Mouse (Mus musculus) hindbrain, embryonic 12.5 days (tissue): Measurements from ENCODE around the gene Fhad1. TPM values are rescaled to one million over a fixed set of nuclear protein-coding genes. Genes with fewer than 3 reads are reported as not detected.

ENCODE experiments used
- ATAC-seq: fragments of 200-750 bp; cut with Nextera tagmentation; 2 replicates; pipeline ENCODE4 v1.8.0; 2017; ENCODE audit warnings: moderate TSS enrichment; ENCODE audit not compliant: low FRiP score
- H3K27ac ChIP-seq: fragments of 300-500 bp; sonication (generic); 2 replicates; pipeline ENCODE4 v1.5.1; 2016; ENCODE audit warnings: mild to moderate bottlenecking
- H3K27me3 ChIP-seq: fragments of 300-500 bp; sonication (generic); 2 replicates; pipeline ENCODE4 v1.6.1; 2016; ENCODE audit warnings: mild to moderate bottlenecking
- H3K36me3 ChIP-seq: fragments of 300-500 bp; sonication (generic); 2 replicates; pipeline ENCODE4 v1.6.1; 2016; ENCODE audit warnings: mild to moderate bottlenecking
- H3K4me1 ChIP-seq: fragments of 300-500 bp; sonication (generic); 2 replicates; pipeline ENCODE4 v1.6.1; 2016
- H3K4me2 ChIP-seq: fragments of 300-500 bp; sonication (generic); replicated peaks from 2 replicates; pipeline ENCODE4 v1.6.1; 2016; ENCODE audit warnings: mild to moderate bottlenecking
- H3K4me3 ChIP-seq: fragments of 300-500 bp; sonication (generic); 2 replicates; pipeline ENCODE4 v1.5.1; 2016; ENCODE audit warnings: mild to moderate bottlenecking
- H3K9ac ChIP-seq: fragments of 300-500 bp; sonication (generic); 2 replicates; pipeline ENCODE4 v1.6.1; 2016; ENCODE audit warnings: mild to moderate bottlenecking, moderate library complexity
- H3K9me3 ChIP-seq: fragments of 300-500 bp; sonication (generic); replicated peaks from 2 replicates; pipeline ENCODE4 v1.6.1; 2016; ENCODE audit warnings: mild to moderate bottlenecking
- WGBS: fragments of 180-500 bp; shearing (Covaris S2); methylation state at CpG from one replicate; pipeline ENCODE4 v1.1.7; 2016; 5-methylcytosine and 5-hydroxymethylcytosine counted together
- polyA plus RNA-seq: library from polyadenylated mRNA; unstranded; fragments of >200 nt; fragmentation: Nextera tagmentation; extraction: Ambion mirVana; gene quantifications from 2 replicates; pipeline ENCODE4 v1.2.1, GENCODE M21; 2016

Fhad1 gene
- polyA plus RNA-seq, 1 experiment from 2014 or later, result 6.2 TPM

- Histone ChIP-seq H3K4me3 (no peak overlapping the region), H3K36me3 (no peaks in the 10 kb centered on the region), H3K4me2 (no peak overlapping the region), H3K27ac (no peak overlapping the region), H3K9me3 (no peaks in the 10 kb centered on the region), H3K9ac (no peak overlapping the region), H3K4me1 (no peaks in the 10 kb centered on the region), H3K27me3 (no peaks in the 10 kb centered on the region)
- ATAC-seq, result no peak
- WGBS, result 89% methylated on average over 14 of the region's 14 CpGs
These were observed 22.2 kb downstream of the Fhad1 start for GRCm38 (mm10) chr4:141992530-141993204.

DNA sequence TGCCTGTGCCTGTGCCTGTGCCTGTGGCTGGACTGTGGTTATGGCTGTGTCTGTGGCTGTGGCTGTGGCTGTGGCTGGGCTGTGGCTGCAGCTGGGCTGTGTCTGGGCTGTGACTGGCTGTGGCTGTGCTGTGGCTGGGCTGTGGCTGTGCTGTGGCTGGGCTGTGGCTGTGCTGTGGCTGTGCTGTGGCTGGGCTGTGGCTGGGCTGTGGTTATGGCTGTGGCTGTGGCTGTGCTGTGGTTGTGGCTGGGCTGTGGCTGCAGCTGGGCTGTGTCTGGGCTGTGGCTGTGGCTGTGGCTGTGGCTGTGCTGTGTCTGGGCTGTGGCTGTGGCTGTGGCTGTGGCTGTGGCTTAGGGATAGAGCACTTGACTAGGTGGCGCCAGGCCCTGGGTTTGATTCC is 26.7 kb downstream of the Fhad1 start:
- Histone ChIP-seq H3K4me2 (no peak overlapping the region), H3K4me1 (no peaks in the 10 kb centered on the region), H3K27ac (no peak overlapping the region), H3K9me3 (no peaks in the 10 kb centered on the region), H3K4me3 (no peak overlapping the region), H3K36me3 (no peaks in the 10 kb centered on the region), H3K9ac (no peak overlapping the region), H3K27me3 (no peaks in the 10 kb centered on the region)
- WGBS, result 100% methylated on average over 1 of the region's 1 CpGs
- ATAC-seq, result no peak

- H3K4me3 ChIP-seq, result no peak overlapping the region
- no peak overlapping the region for H3K4me2 ChIP-seq
- H3K36me3 ChIP-seq, result no peaks in the 10 kb centered on the region
- ATAC-seq, result no peak
- no peak overlapping the region for H3K9ac ChIP-seq
- H3K9me3 ChIP-seq, result peaks cover 3% of the 10 kb centered on the region; the same call in 1 of the 2 replicates
- 59% methylated on average over 3 of the region's 3 CpGs for WGBS
- H3K4me1 ChIP-seq, result no peaks in the 10 kb centered on the region
- no peaks in the 10 kb centered on the region for H3K27me3 ChIP-seq
- H3K27ac ChIP-seq, result no peak overlapping the region
These were observed 31.2 kb downstream of the Fhad1 start for GRCm38 (mm10) chr4:141983689-141984088.

- no peak overlapping the region for H3K4me3 ChIP-seq
- peaks cover 3% of the 10 kb centered on the region; the same call in 1 of the 2 replicates for H3K9me3 ChIP-seq
These were observed 33.4 kb downstream of the Fhad1 start for GRCm38 (mm10) chr4:141981475-141981874.

GRCm38 (mm10) chr4:141978582-141978981 is 36.3 kb downstream of the Fhad1 start:
- Histone ChIP-seq H3K4me2 (no peak overlapping the region), H3K27me3 (no peaks in the 10 kb centered on the region), H3K36me3 (no peaks in the 10 kb centered on the region), H3K9me3 (peaks cover 3% of the 10 kb centered on the region; the same call in 1 of the 2 replicates), H3K27ac (no peak overlapping the region), H3K4me1 (no peaks in the 10 kb centered on the region), H3K9ac (no peak overlapping the region), H3K4me3 (no peak overlapping the region)
- 73% methylated on average over 11 of the region's 11 CpGs for WGBS
- ATAC-seq, result no peak

More at GRCm38 (mm10) chr4:141981475-141981874, 33.4 kb downstream of the Fhad1 start:
- WGBS, result 76% methylated on average over 3 of the region's 3 CpGs
- no peak overlapping the region for H3K9ac ChIP-seq
- no peak for ATAC-seq
- no peak overlapping the region for H3K27ac ChIP-seq
- no peaks in the 10 kb centered on the region for H3K27me3 ChIP-seq
- H3K4me2 ChIP-seq, result no peak overlapping the region
- no peaks in the 10 kb centered on the region for H3K36me3 ChIP-seq
- H3K4me1 ChIP-seq, result no peaks in the 10 kb centered on the region

DNA sequence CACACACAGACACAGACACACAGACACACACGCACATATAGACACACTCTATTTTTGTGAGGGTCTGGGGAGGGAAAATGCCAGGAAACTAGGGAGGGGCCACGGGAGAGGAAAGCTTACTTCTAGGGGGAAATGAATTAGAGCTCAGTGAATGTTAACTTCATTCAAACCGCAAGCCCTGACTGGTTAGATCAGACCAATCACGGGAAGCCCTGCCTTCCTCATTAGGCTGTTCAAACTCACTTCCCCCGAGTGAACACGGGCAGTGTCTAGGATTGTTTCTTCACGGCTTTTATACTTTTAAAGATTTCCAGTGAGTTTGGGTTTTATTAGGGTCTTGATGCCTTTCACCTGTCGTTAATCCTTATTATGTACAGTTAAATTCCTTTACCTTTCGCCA is 37.5 kb downstream of the Fhad1 start:
- Histone ChIP-seq H3K9ac (no peak overlapping the region), H3K4me2 (no peak overlapping the region), H3K27ac (no peak overlapping the region), H3K9me3 (peaks cover 5% of the 10 kb centered on the region; the same call in 1 of the 2 replicates), H3K27me3 (no peaks in the 10 kb centered on the region), H3K4me1 (no peaks in the 10 kb centered on the region), H3K36me3 (no peaks in the 10 kb centered on the region), H3K4me3 (no peak overlapping the region)
- no peak for ATAC-seq
- WGBS, result 66% methylated on average over 9 of the region's 9 CpGs

DNA sequence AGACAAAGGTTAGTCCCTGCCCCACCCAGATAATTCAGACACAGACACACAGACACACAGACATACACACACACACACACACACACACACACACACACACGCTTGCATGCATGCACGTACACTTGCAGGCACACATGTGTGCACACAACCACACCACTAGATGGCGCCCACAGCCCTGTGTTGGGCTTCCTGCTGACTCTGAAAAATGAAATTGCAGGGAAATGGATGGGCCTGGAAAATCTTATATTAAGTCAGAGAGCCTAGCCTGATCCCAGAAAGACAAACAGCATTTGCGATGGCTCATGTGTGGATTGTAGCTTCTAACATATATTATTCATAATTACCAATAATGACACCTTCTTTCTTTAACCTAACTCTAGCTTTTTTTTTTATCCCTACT is 38.7 kb downstream of the Fhad1 start:
- Histone ChIP-seq H3K4me1 (no peaks in the 10 kb centered on the region), H3K36me3 (no peaks in the 10 kb centered on the region), H3K9ac (no peak overlapping the region), H3K27ac (no peak overlapping the region), H3K4me3 (no peak overlapping the region), H3K27me3 (no peaks in the 10 kb centered on the region), H3K9me3 (peaks cover 14% of the 10 kb centered on the region; the same call in 1 of the 2 replicates), H3K4me2 (no peak overlapping the region)
- WGBS, result 51% methylated on average over 4 of the region's 4 CpGs
- no peak for ATAC-seq

GRCm38 (mm10) chr4:141964575-141964974 is 50.3 kb downstream of the Fhad1 start:
- Histone ChIP-seq H3K9me3 (peaks cover 9% of the 10 kb centered on the region; the same call in 1 of the 2 replicates), H3K27ac (no peak overlapping the region), H3K4me1 (peaks cover 8% of the 10 kb centered on the region), H3K4me2 (no peak overlapping the region), H3K36me3 (no peaks in the 10 kb centered on the region), H3K9ac (no peak overlapping the region), H3K4me3 (no peak overlapping the region), H3K27me3 (0 out of 2 replicates have a peak, but pooled peaks cover 2% of the 10 kb centered on the region)
- WGBS, result 13% methylated on average over 6 of the region's 6 CpGs
- ATAC-seq, result no peak; the same call in 1 of the 2 replicates

DNA sequence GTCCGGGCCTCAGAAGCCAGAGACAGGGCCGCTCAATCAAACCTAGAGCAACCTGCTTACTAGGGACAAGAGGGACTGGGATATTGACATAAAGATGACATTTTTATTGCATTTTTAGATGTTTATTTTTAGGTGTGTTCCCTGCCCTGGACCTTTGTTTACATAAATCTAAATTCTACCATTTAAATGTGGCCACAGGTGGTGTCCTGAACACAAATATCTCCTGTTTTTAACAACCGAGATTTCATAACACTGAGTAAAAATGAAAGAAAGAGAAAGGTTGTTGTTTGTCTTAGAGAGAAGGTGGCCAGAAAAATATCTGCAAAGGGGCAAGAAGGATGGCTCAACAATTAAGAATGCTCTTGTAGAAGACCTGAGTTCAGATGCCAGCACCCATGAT is 51.0 kb downstream of the Fhad1 start:
- ATAC-seq, result no peak
- 85% methylated on average over 3 of the region's 3 CpGs for WGBS
- no peak overlapping the region for H3K27ac ChIP-seq
- H3K4me3 ChIP-seq, result no peak overlapping the region
- peaks cover 9% of the 10 kb centered on the region; the same call in 1 of the 2 replicates for H3K9me3 ChIP-seq
- H3K4me1 ChIP-seq, result peaks cover 8% of the 10 kb centered on the region
- 0 out of 2 replicates have a peak, but pooled peaks cover 2% of the 10 kb centered on the region for H3K27me3 ChIP-seq
- H3K9ac ChIP-seq, result no peak overlapping the region
- no peaks in the 10 kb centered on the region for H3K36me3 ChIP-seq
- H3K4me2 ChIP-seq, result no peak overlapping the region

- Histone ChIP-seq H3K4me3 (no peak overlapping the region), H3K9ac (no peak overlapping the region), H3K4me1 (peaks cover 13% of the 10 kb centered on the region), H3K36me3 (no peaks in the 10 kb centered on the region), H3K4me2 (0 out of 2 replicates have a peak overlapping the region, but pooled peaks have one; percentile 11), H3K27ac (no peak overlapping the region), H3K9me3 (peaks cover 9% of the 10 kb centered on the region; the same call in 1 of the 2 replicates), H3K27me3 (0 out of 2 replicates have a peak, but pooled peaks cover 2% of the 10 kb centered on the region)
- 13% methylated on average over 23 of the region's 23 CpGs for WGBS
- no peak for ATAC-seq
These were observed 51.8 kb downstream of the Fhad1 start for GRCm38 (mm10) chr4:141962811-141963685.

- Histone ChIP-seq H3K27me3 (0 out of 2 replicates have a peak, but pooled peaks cover 2% of the 10 kb centered on the region), H3K9ac (no peak overlapping the region), H3K4me3 (no peak overlapping the region), H3K4me2 (no peak overlapping the region), H3K9me3 (peaks cover 9% of the 10 kb centered on the region; the same call in 1 of the 2 replicates), H3K4me1 (peaks cover 13% of the 10 kb centered on the region), H3K27ac (no peak overlapping the region), H3K36me3 (no peaks in the 10 kb centered on the region)
- 85% methylated on average over 8 of the region's 8 CpGs for WGBS
- no peak for ATAC-seq
These were observed 54.8 kb downstream of the Fhad1 start for GRCm38 (mm10) chr4:141960037-141960436.

DNA sequence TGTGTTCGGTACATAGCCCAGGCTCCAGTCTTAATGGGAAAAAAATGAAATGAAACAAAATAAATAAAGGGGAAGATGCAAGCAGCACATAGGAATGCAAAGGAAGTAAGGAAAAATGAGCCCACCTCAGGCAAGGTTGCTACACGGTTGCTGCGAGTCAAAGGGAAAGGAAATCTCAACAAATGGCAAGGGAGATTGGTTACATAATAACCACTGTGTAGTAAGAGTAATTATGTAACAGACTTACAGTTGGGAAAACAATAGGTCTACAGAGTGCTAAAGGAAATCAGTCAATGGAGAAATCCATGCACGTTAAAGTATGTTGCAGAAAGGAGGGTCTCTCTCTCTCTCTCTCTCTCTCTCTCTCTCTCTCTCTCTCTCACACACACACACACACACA is 55.3 kb downstream of the Fhad1 start:
- H3K4me2 ChIP-seq, result no peak overlapping the region
- no peak for ATAC-seq
- H3K36me3 ChIP-seq, result no peaks in the 10 kb centered on the region
- peaks cover 9% of the 10 kb centered on the region; the same call in 1 of the 2 replicates for H3K9me3 ChIP-seq
- no peak overlapping the region for H3K27ac ChIP-seq
- no peak overlapping the region for H3K4me3 ChIP-seq
- H3K9ac ChIP-seq, result no peak overlapping the region
- 88% methylated on average over 4 of the region's 4 CpGs for WGBS
- H3K27me3 ChIP-seq, result 0 out of 2 replicates have a peak, but pooled peaks cover 2% of the 10 kb centered on the region
- H3K4me1 ChIP-seq, result peaks cover 11% of the 10 kb centered on the region
